Mouse (Mus musculus) lung, adult 2 months (tissue): Measurements from ENCODE around the gene Actb. TPM values are rescaled to one million over a fixed set of nuclear protein-coding genes. Genes with fewer than 3 reads are reported as not detected.
A peak's percentile ranks its signal among the peaks of the same experiment; 100 is the strongest.

ENCODE experiments used
- DNase-seq: peaks from one replicate; pipeline ENCODE4 v3.0.0; 2022
- H3K4me1 ChIP-seq: fragments of 200-500 bp; 2 replicates; pipeline ENCODE4 v1.6.1; 2011; ENCODE audit warnings: low read length; ENCODE audit not compliant: control insufficient read depth, insufficient read depth
- H3K4me3 ChIP-seq: fragments of 200-500 bp; replicated peaks from 2 replicates; pipeline ENCODE3; 2011; ENCODE audit warnings: low read depth, mild to moderate bottlenecking, control low read depth, low read length; ENCODE audit errors: extremely low read depth
- CTCF ChIP-seq: fragments of 200-500 bp; IDR thresholded peaks from 2 replicates; pipeline ENCODE4 v1.5.1; 2011; ENCODE audit warnings: mild to moderate bottlenecking, low read length, control low read depth; ENCODE audit not compliant: insufficient read depth
- POLR2A ChIP-seq: fragments of 200-500 bp; IDR thresholded peaks from 2 replicates; pipeline ENCODE4 v1.6.1; 2011; ENCODE audit warnings: low read depth, mild to moderate bottlenecking, control low read depth, low read length, borderline replicate concordance; ENCODE audit errors: extremely low read depth
- WGBS: fragments of 180-500 bp; shearing (Covaris S2); methylation state at CpG from one replicate; pipeline ENCODE4 v1.1.7; 2018; 5-methylcytosine and 5-hydroxymethylcytosine counted together
- polyA plus RNA-seq: library from polyadenylated mRNA; depleted of rRNA; stranded (reverse); fragments of >200 nt; gene quantifications from 2 replicates; pipeline ENCODE4 v1.2.3, GENCODE M21; 2012

Actb gene
- polyA plus RNA-seq, 1 experiment = 6,451 TPM

- WGBS = 81% methylated on average over 3 of the region's 3 CpGs
- DNase-seq = no peak
- Histone ChIP-seq H3K4me1 (peaks cover 15% of the 10 kb centered on the region), H3K4me3 (no peak overlapping the region)
- no peak for TF ChIP-seq CTCF
- TF ChIP-seq POLR2A = no peak
Measured at GRCm38 (mm10) chr5:142923781-142924180, 17.2 kb upstream of the Actb start.

GRCm38 (mm10) chr5:142922251-142922650 is 15.7 kb upstream of the Actb start:
- no peak for TF ChIP-seq POLR2A
- no peak for TF ChIP-seq CTCF
- peaks cover 13% of the 10 kb centered on the region for H3K4me1 ChIP-seq
- no peak for DNase-seq
- H3K4me3 ChIP-seq = no peak overlapping the region
- 77% methylated on average over 5 of the region's 5 CpGs for WGBS

- no peak for TF ChIP-seq CTCF
- no peak for TF ChIP-seq POLR2A
- WGBS = 46% methylated on average over 6 of the region's 6 CpGs
- H3K4me1 ChIP-seq = peaks cover 13% of the 10 kb centered on the region
- DNase-seq = no peak
- no peak overlapping the region for H3K4me3 ChIP-seq
Measured at GRCm38 (mm10) chr5:142921074-142921459, 14.5 kb upstream of the Actb start.

GRCm38 (mm10) chr5:142920311-142921073 is 13.9 kb upstream of the Actb start:
- 12% methylated on average over 8 of the region's 8 CpGs for WGBS
- H3K4me1 ChIP-seq = peaks cover 13% of the 10 kb centered on the region
- no peak overlapping the region for H3K4me3 ChIP-seq
- TF ChIP-seq CTCF (no peak), POLR2A (peak; percentile 47; the same call in 1 of the 2 replicates)
- DNase-seq = peak; percentile 72

GRCm38 (mm10) chr5:142917402-142917801 is 10.8 kb upstream of the Actb start:
- Histone ChIP-seq H3K4me1 (peaks cover 13% of the 10 kb centered on the region), H3K4me3 (no peak overlapping the region)
- no peak for TF ChIP-seq CTCF
- no peak for TF ChIP-seq POLR2A
- DNase-seq = no peak
- WGBS = 94% methylated on average over 8 of the region's 8 CpGs

GRCm38 (mm10) chr5:142916593-142916992 is 10.0 kb upstream of the Actb start:
- DNase-seq = no peak
- H3K4me3 ChIP-seq = no peak overlapping the region
- H3K4me1 ChIP-seq = peaks cover 11% of the 10 kb centered on the region
- TF ChIP-seq POLR2A = no peak
- no peak for TF ChIP-seq CTCF
- WGBS = 85% methylated on average over 7 of the region's 7 CpGs

GRCm38 (mm10) chr5:142915231-142915630 is 8.7 kb upstream of the Actb start:
- TF ChIP-seq POLR2A (no peak), CTCF (no peak)
- WGBS = 71% methylated on average over 11 of the region's 11 CpGs

GRCm38 (mm10) chr5:142912739-142913138 is 6.2 kb upstream of the Actb start:
- TF ChIP-seq POLR2A (no peak), CTCF (no peak)
- Histone ChIP-seq H3K4me1 (peaks cover 22% of the 10 kb centered on the region), H3K4me3 (no peak overlapping the region)
- 58% methylated on average over 4 of the region's 4 CpGs for WGBS
- no peak for DNase-seq

More at GRCm38 (mm10) chr5:142915231-142915630, 8.7 kb upstream of the Actb start:
- Histone ChIP-seq H3K4me1 (peaks cover 3% of the 10 kb centered on the region), H3K4me3 (no peak overlapping the region)
- peak; percentile 20 for DNase-seq

- 92% methylated on average over 3 of the region's 3 CpGs for WGBS
- H3K4me1 ChIP-seq = peaks cover 26% of the 10 kb centered on the region
- DNase-seq = no peak
- TF ChIP-seq CTCF (no peak), POLR2A (no peak)
- H3K4me3 ChIP-seq = no peak overlapping the region
Measured at GRCm38 (mm10) chr5:142912320-142912719, 5.8 kb upstream of the Actb start.

GRCm38 (mm10) chr5:142911629-142912028 is 5.1 kb upstream of the Actb start:
- Histone ChIP-seq H3K4me3 (no peak overlapping the region), H3K4me1 (peaks cover 26% of the 10 kb centered on the region)
- DNase-seq = no peak
- WGBS = 84% methylated on average over 2 of the region's 2 CpGs
- TF ChIP-seq POLR2A (no peak), CTCF (no peak)
